Mouse (Mus musculus): Measurements from ENCODE around the gene Slc47a2. TPM values are rescaled to one million over a fixed set of nuclear protein-coding genes. Genes with fewer than 3 reads are reported as not detected.
A peak's percentile ranks its signal among the peaks of the same experiment; 100 is the strongest.

Gene Slc47a2
- polyA plus RNA-seq, 1 experiment from 2014 or later: not detected

DNA sequence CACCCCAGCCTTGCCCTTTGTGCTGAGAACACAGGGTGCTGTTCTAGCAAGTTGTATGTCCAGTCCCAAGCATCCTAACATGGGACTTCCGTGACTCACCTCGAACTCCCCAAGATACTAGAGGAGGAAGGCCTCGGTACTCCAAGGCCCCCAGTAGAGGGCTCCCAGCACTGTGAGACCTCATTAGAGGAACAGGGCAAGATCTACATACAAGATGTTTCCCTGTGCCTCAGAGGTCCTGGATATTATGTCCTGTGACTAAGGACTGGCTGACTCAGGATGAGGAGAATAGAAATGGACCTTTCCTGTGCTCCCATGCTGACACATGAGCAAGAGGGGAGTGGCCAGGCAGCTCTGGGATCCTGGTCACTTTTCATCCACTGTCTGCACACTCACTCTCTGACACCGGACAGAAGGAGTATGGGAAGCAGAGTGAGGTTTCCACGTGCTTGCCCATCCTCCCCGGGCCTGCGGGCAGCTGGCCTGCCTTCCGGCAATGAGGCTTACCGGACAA lies 9.5 kb upstream of the Slc47a2 start:
- 66% methylated on average over 9 of the region's 9 CpGs for WGBS
- Histone ChIP-seq H3K27ac (ENCODE audit: low read length) (no peak overlapping the region), H3K9me3 (ENCODE audit: control insufficient read depth, low read length) (no peaks in the 10 kb centered on the region), H3K4me1 (ENCODE audit: control insufficient read depth, insufficient read depth, low read length) (peaks cover 6% of the 10 kb centered on the region; the same call in 1 of the 2 replicates), H3K4me3 (ENCODE audit: low read length) (no peak overlapping the region), H3K9ac (ENCODE audit: low read depth, low read length) (no peak overlapping the region), H3K36me3 (ENCODE audit: control insufficient read depth, insufficient read depth, low read length) (no peaks in the 10 kb centered on the region), H3K4me2 (ENCODE audit: low read depth, low read length) (no peak overlapping the region), H3K27me3 (replicated peaks; ENCODE audit: control insufficient read depth, insufficient read depth, low read length) (no peaks in the 10 kb centered on the region)
- peak; percentile 53; the same call in 1 of the 2 replicates for ATAC-seq

DNA sequence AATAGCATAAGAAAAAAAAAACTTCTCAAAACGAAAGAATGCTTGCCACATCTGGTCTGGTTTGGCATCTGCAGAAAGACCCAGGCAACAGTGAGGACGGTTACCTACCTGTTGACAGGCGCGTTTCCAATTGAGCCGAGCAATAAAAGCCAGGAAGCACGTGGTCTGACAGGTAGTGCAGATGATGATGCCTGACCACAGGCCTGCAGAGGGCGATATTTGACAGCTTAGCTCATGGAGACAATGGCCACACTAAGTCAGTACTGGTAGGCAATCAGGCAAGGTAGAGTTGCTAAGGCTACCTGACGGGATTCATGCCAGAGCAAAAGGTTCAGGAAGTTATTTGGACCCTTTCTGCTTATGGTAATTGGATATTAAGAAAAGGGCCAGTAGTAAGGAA lies 6.7 kb upstream of the Slc47a2 start:
- Histone ChIP-seq H3K36me3 (ENCODE audit: control insufficient read depth, insufficient read depth, low read length) (no peaks in the 10 kb centered on the region), H3K4me1 (ENCODE audit: control insufficient read depth, insufficient read depth, low read length) (peaks cover 3% of the 10 kb centered on the region; the same call in 1 of the 2 replicates), H3K9ac (ENCODE audit: low read depth, low read length) (no peak overlapping the region), H3K4me3 (ENCODE audit: low read length) (no peak overlapping the region), H3K27ac (ENCODE audit: low read length) (no peak overlapping the region), H3K27me3 (replicated peaks; ENCODE audit: control insufficient read depth, insufficient read depth, low read length) (no peaks in the 10 kb centered on the region), H3K9me3 (ENCODE audit: control insufficient read depth, low read length) (no peaks in the 10 kb centered on the region), H3K4me2 (ENCODE audit: low read depth, low read length) (no peak overlapping the region)
- peak; percentile 86 for ATAC-seq
- WGBS: 6% methylated on average over 8 of the region's 8 CpGs

DNA sequence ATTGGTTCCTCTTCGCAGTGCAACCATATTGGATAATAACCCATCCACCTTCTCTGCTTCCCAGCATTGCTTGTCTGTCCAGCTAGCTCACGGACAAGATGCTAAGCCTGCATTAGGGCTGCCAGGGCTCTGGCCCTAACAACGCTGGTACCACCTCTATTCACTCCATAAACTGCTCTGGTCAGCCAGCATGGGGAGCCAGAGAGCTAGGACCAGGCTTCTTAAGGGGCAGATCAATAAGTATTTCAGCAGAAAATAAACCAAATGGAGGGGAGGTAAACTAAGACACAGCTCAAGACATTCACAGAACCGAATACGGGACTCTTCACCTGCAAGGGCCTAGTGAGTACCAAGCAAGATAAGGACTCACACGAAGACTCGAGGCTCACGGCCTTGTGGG lies 3.5 kb upstream of the Slc47a2 start:
- no peaks in the 10 kb centered on the region for H3K9me3 ChIP-seq (ENCODE audit: control insufficient read depth, low read length)
- H3K27ac ChIP-seq (ENCODE audit: low read length): no peak overlapping the region
- H3K27me3 ChIP-seq (replicated peaks; ENCODE audit: control insufficient read depth, insufficient read depth, low read length): peaks cover 22% of the 10 kb centered on the region
- peaks cover 12% of the 10 kb centered on the region for H3K4me1 ChIP-seq (ENCODE audit: control insufficient read depth, insufficient read depth, low read length)
- H3K36me3 ChIP-seq (ENCODE audit: control insufficient read depth, insufficient read depth, low read length): no peaks in the 10 kb centered on the region
- no peak for ATAC-seq
- WGBS: 63% methylated on average over 8 of the region's 8 CpGs
- H3K4me2 ChIP-seq (ENCODE audit: low read depth, low read length): no peak overlapping the region
- H3K9ac ChIP-seq (ENCODE audit: low read depth, low read length): no peak overlapping the region
- no peak overlapping the region for H3K4me3 ChIP-seq (ENCODE audit: low read length)

DNA sequence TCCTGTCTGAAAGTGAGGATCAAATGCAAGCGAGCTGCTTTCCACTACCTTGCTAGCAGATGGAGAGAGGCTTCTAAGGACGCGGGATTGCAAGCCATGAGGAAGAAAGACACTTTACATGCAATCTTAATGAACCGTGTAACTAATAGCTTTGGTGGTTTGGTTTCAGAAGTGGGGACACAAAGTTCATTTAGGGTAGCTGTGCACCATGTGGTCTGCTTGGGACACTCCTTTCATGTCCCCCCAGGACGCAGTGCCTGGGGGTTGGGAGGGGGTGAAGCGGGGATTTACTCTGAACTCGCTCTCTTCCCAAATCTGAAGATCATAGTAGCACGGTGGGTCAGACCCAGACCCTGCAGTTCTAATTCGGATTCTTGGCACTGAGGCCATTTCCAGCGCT lies 689 bp downstream of the Slc47a2 start:
- Histone ChIP-seq H3K4me1 (ENCODE audit: control insufficient read depth, insufficient read depth, low read length) (peaks cover 12% of the 10 kb centered on the region), H3K4me3 (ENCODE audit: low read length) (peak overlapping the region; percentile 48), H3K27me3 (replicated peaks; ENCODE audit: control insufficient read depth, insufficient read depth, low read length) (peaks cover 22% of the 10 kb centered on the region), H3K9ac (ENCODE audit: low read depth, low read length) (no peak overlapping the region), H3K4me2 (ENCODE audit: low read depth, low read length) (peak overlapping the region; percentile 82; the same call in 1 of the 2 replicates), H3K9me3 (ENCODE audit: control insufficient read depth, low read length) (no peaks in the 10 kb centered on the region), H3K36me3 (ENCODE audit: control insufficient read depth, insufficient read depth, low read length) (no peaks in the 10 kb centered on the region), H3K27ac (ENCODE audit: low read length) (no peak overlapping the region)
- ATAC-seq: no peak
- 21% methylated on average over 10 of the region's 10 CpGs for WGBS

DNA sequence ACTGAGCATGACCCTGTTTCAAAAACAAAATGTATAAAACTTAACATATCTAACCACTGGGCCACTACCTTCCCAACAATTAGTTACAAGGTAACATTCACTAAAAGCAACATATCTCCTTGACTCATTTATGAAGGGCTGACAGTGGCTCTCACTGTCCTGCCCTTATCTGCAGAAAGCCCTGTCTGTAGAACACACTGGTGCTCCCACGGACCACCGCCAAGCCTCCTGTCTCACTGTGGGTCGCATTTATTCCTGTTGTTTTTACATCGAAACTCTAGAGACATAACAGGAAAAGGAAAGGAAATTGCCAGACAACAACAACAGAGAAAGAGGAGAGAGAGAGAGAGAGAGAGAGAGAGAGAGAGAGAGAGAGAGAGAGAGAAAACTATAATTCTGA lies 1.4 kb downstream of the Slc47a2 start:
- no peak overlapping the region for H3K9ac ChIP-seq (ENCODE audit: low read depth, low read length)
- H3K27ac ChIP-seq (ENCODE audit: low read length): no peak overlapping the region
- H3K36me3 ChIP-seq (ENCODE audit: control insufficient read depth, insufficient read depth, low read length): no peaks in the 10 kb centered on the region
- H3K27me3 ChIP-seq (replicated peaks; ENCODE audit: control insufficient read depth, insufficient read depth, low read length): peaks cover 22% of the 10 kb centered on the region
- H3K4me2 ChIP-seq (ENCODE audit: low read depth, low read length): no peak overlapping the region
- peaks cover 12% of the 10 kb centered on the region for H3K4me1 ChIP-seq (ENCODE audit: control insufficient read depth, insufficient read depth, low read length)
- ATAC-seq: no peak
- H3K9me3 ChIP-seq (ENCODE audit: control insufficient read depth, low read length): no peaks in the 10 kb centered on the region
- WGBS: 82% methylated on average over 4 of the region's 4 CpGs
- H3K4me3 ChIP-seq (ENCODE audit: low read length): no peak overlapping the region

DNA sequence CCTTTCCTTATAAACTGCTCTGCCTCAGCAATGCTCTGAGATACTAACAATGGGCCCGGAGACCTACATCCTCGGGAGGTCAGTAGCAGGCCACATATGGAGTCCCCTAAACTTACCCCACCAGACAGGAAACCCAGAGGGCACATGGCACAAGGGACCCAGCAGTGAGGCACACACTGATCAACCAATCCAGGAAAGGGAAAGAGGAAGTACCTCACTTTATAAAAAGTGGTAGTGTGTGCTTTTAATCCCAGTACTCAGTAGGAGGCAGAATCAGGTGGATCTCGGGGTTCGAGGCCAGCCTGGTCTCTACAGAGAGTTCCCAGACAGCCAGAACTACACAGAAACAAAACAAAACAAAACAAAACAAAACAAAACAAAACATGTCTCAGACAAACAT lies 2.3 kb downstream of the Slc47a2 start:
- no peak overlapping the region for H3K4me3 ChIP-seq (ENCODE audit: low read length)
- H3K27ac ChIP-seq (ENCODE audit: low read length): no peak overlapping the region
- H3K4me2 ChIP-seq (ENCODE audit: low read depth, low read length): no peak overlapping the region
- 82% methylated on average over 4 of the region's 4 CpGs for whole genome bisulfite sequencing
- H3K27me3 ChIP-seq (replicated peaks; ENCODE audit: control insufficient read depth, insufficient read depth, low read length): peaks cover 22% of the 10 kb centered on the region
- peaks cover 12% of the 10 kb centered on the region for H3K4me1 ChIP-seq (ENCODE audit: control insufficient read depth, insufficient read depth, low read length)
- no peaks in the 10 kb centered on the region for H3K36me3 ChIP-seq (ENCODE audit: control insufficient read depth, insufficient read depth, low read length)
- H3K9me3 ChIP-seq (ENCODE audit: control insufficient read depth, low read length): no peaks in the 10 kb centered on the region
- no peak for ATAC-seq
- no peak overlapping the region for H3K9ac ChIP-seq (ENCODE audit: low read depth, low read length)

DNA sequence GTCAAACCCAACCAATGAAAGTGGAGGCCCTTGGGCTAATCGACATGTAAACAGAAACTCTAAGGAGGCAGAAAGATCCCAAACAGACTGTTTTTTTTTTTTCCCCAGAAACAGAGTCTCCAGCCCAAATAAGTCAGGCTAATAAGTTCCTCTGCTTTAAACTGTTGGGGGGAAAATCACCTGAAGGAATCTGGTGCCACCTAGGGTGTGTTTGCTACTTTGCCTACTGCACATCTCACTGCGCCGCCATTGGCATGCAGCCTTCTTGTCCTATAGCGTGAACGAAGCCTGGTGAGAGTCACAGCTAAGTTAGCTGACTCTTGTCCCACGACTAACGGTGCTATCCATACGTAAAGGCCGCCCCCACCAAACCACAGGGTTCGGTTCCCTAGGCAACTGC lies 5.1 kb downstream of the Slc47a2 start:
- Histone ChIP-seq H3K4me3 (ENCODE audit: low read length) (no peak overlapping the region), H3K9me3 (ENCODE audit: control insufficient read depth, low read length) (no peaks in the 10 kb centered on the region), H3K27me3 (replicated peaks; ENCODE audit: control insufficient read depth, insufficient read depth, low read length) (peaks cover 9% of the 10 kb centered on the region), H3K9ac (ENCODE audit: low read depth, low read length) (no peak overlapping the region), H3K27ac (ENCODE audit: low read length) (no peak overlapping the region), H3K4me1 (ENCODE audit: control insufficient read depth, insufficient read depth, low read length) (peaks cover 8% of the 10 kb centered on the region), H3K36me3 (ENCODE audit: control insufficient read depth, insufficient read depth, low read length) (no peaks in the 10 kb centered on the region), H3K4me2 (ENCODE audit: low read depth, low read length) (no peak overlapping the region)
- ATAC-seq: no peak
- 66% methylated on average over 10 of the region's 10 CpGs for WGBS

DNA sequence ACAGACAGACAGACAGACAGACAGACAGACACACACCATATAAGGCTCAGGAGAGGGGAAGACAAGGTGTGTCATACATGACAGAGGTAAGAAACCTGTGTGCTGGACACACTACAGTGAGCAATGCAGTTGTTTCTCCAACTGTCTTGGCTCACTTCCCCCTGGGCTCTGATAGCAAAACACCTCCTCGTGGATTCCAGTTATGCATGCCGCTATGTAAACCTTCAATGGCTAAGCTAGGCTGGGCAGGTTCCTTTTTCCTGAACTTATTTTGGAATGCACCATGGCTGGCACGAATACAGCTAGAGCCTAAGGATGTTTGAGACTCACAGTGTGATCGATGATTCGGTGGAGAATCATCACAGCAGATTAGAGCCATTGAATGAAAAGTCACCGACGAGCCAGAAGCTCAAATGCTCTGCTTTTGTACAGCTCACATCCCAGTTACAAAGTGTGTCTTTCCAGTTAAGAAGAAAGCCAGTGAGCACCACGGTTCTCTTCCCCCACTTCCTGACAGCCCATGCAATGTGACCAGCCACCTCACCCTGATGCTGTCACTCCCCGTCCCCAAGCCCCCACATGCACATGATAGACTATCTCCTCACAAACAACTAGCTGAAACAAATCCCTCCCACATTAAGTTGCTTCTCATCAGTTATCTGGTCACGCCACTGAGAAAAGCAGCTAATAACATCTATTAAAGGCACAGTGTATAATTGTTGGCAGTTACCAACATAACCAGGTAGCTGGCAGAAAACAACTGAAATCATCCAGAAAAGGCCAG lies 21.6 kb downstream of the Slc47a2 start:
- no peak overlapping the region for H3K4me3 ChIP-seq (ENCODE audit: low read length)
- H3K27me3 ChIP-seq (replicated peaks; ENCODE audit: control insufficient read depth, insufficient read depth, low read length): no peaks in the 10 kb centered on the region
- H3K27ac ChIP-seq (ENCODE audit: low read length): no peak overlapping the region
- H3K4me1 ChIP-seq (ENCODE audit: control insufficient read depth, insufficient read depth, low read length): 0 out of 2 replicates have a peak, but pooled peaks cover 4% of the 10 kb centered on the region
- no peak for ATAC-seq
- H3K4me2 ChIP-seq (ENCODE audit: low read depth, low read length): no peak overlapping the region
- no peak overlapping the region for H3K9ac ChIP-seq (ENCODE audit: low read depth, low read length)
- H3K9me3 ChIP-seq (ENCODE audit: control insufficient read depth, low read length): no peaks in the 10 kb centered on the region
- no peaks in the 10 kb centered on the region for H3K36me3 ChIP-seq (ENCODE audit: control insufficient read depth, insufficient read depth, low read length)
- 72% methylated on average over 10 of the region's 10 CpGs for WGBS

DNA sequence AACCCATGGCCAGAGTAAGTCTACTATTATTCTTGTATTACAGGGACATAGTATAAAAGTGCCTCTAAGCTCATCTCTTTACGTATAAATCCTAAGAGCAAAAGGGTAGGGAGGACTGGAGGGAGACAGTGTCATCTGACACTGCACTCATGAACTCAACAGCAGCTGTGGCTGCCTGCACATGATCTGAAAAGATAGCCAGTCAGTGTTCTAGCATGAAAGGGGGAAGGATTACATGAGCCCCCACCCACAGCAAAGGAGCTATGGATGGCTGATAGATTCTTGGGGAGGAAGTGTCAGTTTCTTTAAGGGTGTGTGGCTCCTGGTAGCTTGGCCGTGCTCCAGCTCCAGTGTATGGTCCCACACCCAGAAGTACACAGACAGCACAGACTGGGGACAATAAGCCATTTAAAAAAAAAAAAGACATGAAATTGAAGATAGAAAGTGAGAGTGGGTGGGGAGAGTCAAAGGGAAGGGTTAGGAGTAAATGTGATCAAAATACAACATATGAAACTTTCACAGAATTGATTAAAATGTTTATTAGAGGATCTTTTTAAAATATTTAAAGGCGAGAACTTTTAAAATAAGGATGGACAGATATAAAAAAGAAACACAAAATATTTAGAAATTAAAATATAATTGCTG lies 22.6 kb downstream of the Slc47a2 start:
- 56% methylated on average over 3 of the region's 3 CpGs for WGBS
- no peak overlapping the region for H3K9ac ChIP-seq (ENCODE audit: low read depth, low read length)
- no peak overlapping the region for H3K27ac ChIP-seq (ENCODE audit: low read length)
- no peaks in the 10 kb centered on the region for H3K36me3 ChIP-seq (ENCODE audit: control insufficient read depth, insufficient read depth, low read length)
- 0 out of 2 replicates have a peak, but pooled peaks cover 4% of the 10 kb centered on the region for H3K4me1 ChIP-seq (ENCODE audit: control insufficient read depth, insufficient read depth, low read length)
- H3K9me3 ChIP-seq (ENCODE audit: control insufficient read depth, low read length): no peaks in the 10 kb centered on the region
- peak; percentile 7; the same call in 1 of the 2 replicates for ATAC-seq
- H3K4me2 ChIP-seq (ENCODE audit: low read depth, low read length): 0 out of 2 replicates have a peak overlapping the region, but pooled peaks have one; percentile 12
- no peaks in the 10 kb centered on the region for H3K27me3 ChIP-seq (replicated peaks; ENCODE audit: control insufficient read depth, insufficient read depth, low read length)
- no peak overlapping the region for H3K4me3 ChIP-seq (ENCODE audit: low read length)

Measured in intestine, embryonic 16.5 days (tissue).